Mouse (Mus musculus): Measurements from ENCODE around the gene Aifm2. TPM values are rescaled to one million over a fixed set of nuclear protein-coding genes. Genes with fewer than 3 reads are reported as not detected.

Aifm2 gene
- polyA plus RNA-seq, 1 experiment from 2014 or later, result 11.8 TPM

DNA sequence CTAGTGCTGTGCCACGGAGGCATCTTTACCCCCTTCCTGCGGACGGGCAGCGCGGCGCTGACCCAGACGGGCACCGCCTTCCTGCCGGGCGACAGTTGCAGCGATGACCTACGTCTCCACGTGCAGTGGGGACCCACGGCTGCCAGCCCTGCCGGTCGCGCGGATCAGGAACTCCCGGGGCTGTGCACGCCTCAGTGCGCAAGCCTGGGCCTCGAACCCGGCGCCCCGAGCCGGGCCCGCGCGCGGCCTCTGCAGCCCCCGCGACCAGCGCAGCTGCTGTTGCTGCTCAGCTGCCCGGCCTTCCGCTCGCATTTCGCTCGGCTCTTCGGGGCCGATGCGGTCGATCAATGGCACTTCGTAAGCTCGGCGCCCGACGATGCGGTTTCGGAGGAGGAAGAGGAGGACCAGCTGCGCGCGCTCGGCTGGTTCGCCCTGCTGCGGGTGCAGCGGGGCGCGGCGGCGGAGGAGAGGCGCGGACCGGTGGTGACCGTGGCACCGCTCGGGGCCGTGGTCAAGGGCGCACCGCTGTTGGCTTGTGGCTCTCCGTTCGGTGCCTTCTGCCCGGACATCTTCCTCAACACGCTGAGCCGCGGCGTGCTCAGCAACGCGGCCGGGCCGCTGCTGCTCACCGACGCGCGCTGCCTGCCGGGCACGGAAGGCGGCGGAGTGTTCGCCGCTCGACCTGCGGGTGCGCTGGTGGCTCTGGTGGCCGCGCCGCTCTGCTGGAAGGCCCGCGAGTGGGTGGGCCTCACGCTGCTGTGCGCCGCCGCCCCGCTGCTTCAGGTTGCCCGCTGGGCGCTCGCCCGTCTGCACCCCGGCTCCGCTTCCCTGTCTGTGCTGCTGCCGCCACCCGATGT is 19.1 kb upstream of the Aifm2 start:
- peak; percentile 47 for DNase-seq (ENCODE audit: low spot score)
- Histone ChIP-seq H3K27ac (replicated peaks) (peak overlapping the region; percentile 75), H3K4me3 (peak overlapping the region; percentile 99)

DNA sequence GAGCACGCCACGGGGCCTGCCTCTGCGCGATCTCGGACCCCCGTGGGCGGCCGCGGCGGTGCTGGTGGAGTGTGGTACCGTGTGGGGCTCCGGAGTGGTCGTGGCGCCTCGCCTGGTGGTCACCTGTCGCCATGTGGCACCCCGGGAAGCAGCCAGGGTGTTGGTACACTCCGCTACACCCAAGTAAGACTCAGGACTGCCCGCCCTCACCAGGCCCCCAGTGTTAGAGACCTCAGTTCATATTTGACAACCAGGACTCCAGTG is 18.6 kb upstream of the Aifm2 start:
- DNase-seq (ENCODE audit: low spot score), result no peak
- H3K27ac ChIP-seq (replicated peaks), result peak overlapping the region; percentile 75
- H3K36me3 ChIP-seq (replicated peaks), result peaks cover 56% of the 10 kb centered on the region

More for the DNA sequence above, 19.1 kb upstream of the Aifm2 start:
- H3K4me1 ChIP-seq, result peaks cover 24% of the 10 kb centered on the region
- H3K27me3 ChIP-seq (replicated peaks; ENCODE audit: low read depth, poor library complexity, severe bottlenecking), result no peaks in the 10 kb centered on the region
- H3K9me3 ChIP-seq, result no peaks in the 10 kb centered on the region
- under 1% methylated on average over 111 of the region's 111 CpGs for WGBS
- H3K36me3 ChIP-seq (replicated peaks), result peaks cover 56% of the 10 kb centered on the region

DNA sequence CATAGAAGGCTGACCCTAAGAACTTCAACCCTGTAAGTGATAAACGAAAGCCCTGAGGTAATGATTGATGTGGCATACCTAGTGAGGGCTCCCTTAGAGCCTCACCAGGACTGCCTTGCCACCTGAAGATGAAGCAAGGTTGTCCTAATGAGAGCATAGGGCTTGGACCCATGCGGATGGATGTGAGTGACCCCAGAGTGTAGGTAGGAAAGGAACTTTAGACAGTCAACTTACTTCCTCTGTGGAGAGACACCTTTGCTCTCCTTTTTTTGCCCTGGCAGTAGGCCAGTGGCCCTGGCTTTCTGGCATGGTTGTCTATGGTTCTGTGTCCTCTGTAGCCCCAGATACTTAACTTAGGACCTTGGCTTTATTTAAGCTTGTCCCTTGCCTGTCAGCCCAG is 18.0 kb upstream of the Aifm2 start:
- H3K4me3 ChIP-seq, result peak overlapping the region; percentile 99

More for the DNA sequence above, 18.6 kb upstream of the Aifm2 start:
- peaks cover 24% of the 10 kb centered on the region for H3K4me1 ChIP-seq
- peak overlapping the region; percentile 99 for H3K4me3 ChIP-seq
- no peaks in the 10 kb centered on the region for H3K27me3 ChIP-seq (replicated peaks; ENCODE audit: low read depth, poor library complexity, severe bottlenecking)
- WGBS, result 8% methylated on average over 19 of the region's 19 CpGs
- no peaks in the 10 kb centered on the region for H3K9me3 ChIP-seq

DNA sequence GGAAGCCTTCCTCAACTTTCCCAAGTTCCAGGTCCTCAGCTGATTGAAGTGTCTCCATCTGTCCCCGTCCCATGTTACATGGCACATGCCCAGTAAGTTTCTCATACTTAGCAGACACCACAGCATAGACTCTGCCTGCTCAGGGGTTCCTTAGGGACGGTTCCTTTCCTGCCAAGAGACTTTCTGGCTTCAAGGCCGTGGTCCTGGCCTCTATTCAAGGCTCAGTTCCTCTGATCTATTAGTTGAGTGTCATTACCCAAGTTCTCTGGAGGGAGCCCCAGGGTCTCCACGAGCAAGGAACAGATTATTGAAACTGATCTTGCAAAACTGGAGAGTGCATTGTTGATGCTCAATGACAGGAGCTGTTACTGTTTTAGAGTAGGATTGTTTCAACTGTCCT is 10.4 kb upstream of the Aifm2 start:
- WGBS, result 82% methylated on average over 4 of the region's 4 CpGs
- Histone ChIP-seq H3K27ac (replicated peaks) (no peak overlapping the region), H3K36me3 (replicated peaks) (peaks cover 40% of the 10 kb centered on the region), H3K9me3 (no peaks in the 10 kb centered on the region), H3K27me3 (replicated peaks; ENCODE audit: low read depth, poor library complexity, severe bottlenecking) (no peaks in the 10 kb centered on the region), H3K4me3 (no peak overlapping the region), H3K4me1 (no peaks in the 10 kb centered on the region)
- DNase-seq (ENCODE audit: low spot score), result no peak

More for the DNA sequence above, 18.0 kb upstream of the Aifm2 start:
- Histone ChIP-seq H3K27ac (replicated peaks) (no peak overlapping the region), H3K27me3 (replicated peaks; ENCODE audit: low read depth, poor library complexity, severe bottlenecking) (no peaks in the 10 kb centered on the region), H3K36me3 (replicated peaks) (peaks cover 56% of the 10 kb centered on the region), H3K4me1 (peaks cover 24% of the 10 kb centered on the region), H3K9me3 (no peaks in the 10 kb centered on the region)
- DNase-seq (ENCODE audit: low spot score), result no peak
- WGBS, result 90% methylated on average over 2 of the region's 2 CpGs

DNA sequence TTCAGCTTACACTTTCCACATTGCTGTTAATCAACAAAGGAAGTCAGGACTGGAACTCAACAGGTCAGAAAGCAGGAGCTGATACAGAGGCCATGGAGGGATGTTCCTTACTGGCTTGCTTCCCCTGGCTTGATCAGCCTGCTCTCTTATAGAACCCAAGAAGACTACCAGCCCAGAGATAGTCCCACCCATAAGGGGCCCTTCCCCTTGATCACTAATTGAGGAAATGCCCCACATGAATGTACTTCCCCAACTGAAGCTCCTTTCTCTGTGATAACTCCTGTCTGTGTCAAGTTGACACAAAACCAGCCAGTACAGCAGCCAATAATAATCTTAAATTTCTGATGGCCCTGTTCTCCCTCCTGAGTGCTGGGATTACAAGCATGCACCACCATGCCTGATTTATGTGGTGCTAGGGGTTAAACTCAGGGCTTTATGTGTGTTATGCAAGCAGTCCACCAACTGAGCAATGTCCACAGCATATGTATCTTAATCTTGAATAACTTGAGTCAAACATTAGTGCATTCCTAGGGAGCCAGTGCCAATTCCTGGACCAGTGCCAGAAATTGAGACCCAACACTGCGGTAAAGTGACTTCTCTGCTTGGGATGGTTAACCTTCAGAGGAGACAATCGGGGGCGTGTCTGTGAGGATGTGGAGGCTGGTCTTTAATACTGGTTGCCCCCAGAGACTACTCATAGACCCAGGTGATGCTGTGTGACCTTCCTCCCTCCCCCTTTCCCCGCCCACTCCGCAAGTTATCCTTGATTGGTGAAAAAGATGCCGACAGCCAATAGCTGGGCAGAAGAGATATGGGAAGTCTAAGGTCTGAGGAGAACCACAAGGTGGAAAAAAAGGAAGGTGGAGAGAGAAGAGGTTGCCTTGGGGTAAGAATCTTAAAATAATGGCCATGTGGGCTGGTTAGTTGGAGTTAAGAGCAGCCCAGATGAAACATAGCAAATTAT is 8.4 kb upstream of the Aifm2 start:
- no peaks in the 10 kb centered on the region for H3K9me3 ChIP-seq
- DNase-seq (ENCODE audit: low spot score), result no peak
- H3K4me3 ChIP-seq, result no peak overlapping the region
- 80% methylated on average over 6 of the region's 6 CpGs for WGBS
- no peak overlapping the region for H3K27ac ChIP-seq (replicated peaks)
- no peaks in the 10 kb centered on the region for H3K27me3 ChIP-seq (replicated peaks; ENCODE audit: low read depth, poor library complexity, severe bottlenecking)
- H3K36me3 ChIP-seq (replicated peaks), result peaks cover 31% of the 10 kb centered on the region
- H3K4me1 ChIP-seq, result no peaks in the 10 kb centered on the region

DNA sequence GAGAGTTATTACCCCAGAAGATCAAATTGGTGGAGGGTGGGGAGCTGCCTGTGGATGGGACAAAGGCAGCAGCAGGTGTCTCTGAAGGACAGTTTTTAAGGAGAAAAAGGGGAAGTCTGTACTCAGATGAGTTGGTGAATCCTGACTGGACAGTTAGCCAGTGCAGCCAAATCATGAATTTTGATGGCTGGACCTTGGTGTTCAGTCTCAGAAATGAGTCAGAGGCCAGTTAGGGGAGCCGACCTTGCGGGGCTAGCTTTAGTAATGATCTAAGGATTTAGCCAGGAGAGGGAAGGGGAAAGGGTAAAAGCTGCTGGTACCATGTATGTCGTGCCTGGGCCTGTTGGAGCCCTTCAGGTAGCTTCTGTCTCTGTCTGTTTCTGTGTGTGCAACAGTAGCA is 1.5 kb upstream of the Aifm2 start:
- WGBS, result 74% methylated on average over 3 of the region's 3 CpGs
- no peak overlapping the region for H3K4me3 ChIP-seq
- H3K9me3 ChIP-seq, result no peaks in the 10 kb centered on the region
- H3K27ac ChIP-seq (replicated peaks), result no peak overlapping the region
- H3K4me1 ChIP-seq, result peaks cover 18% of the 10 kb centered on the region
- H3K36me3 ChIP-seq (replicated peaks), result no peaks in the 10 kb centered on the region
- DNase-seq (ENCODE audit: low spot score), result no peak
- H3K27me3 ChIP-seq (replicated peaks; ENCODE audit: low read depth, poor library complexity, severe bottlenecking), result peaks cover 37% of the 10 kb centered on the region

DNA sequence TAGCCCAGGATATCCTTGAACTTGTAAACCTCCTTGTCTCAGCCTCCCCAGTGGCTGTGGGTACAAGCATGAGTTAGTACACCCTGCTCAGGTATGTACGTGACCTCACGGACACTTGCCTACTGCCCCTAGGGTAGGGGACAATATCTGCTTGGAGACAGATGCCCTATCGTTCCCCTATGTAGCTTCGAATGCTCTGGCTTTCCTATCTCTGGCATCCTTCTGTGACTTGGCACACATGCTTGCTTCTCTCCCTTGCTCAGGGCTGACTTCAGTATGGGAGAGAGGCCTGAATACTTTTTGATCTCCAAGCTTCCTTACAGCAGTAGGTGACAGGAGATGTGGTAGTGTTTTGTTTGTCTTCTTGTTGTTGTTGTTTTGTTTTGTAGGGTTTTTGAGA is 917 bp upstream of the Aifm2 start:
- DNase-seq (ENCODE audit: low spot score), result no peak
- H3K4me1 ChIP-seq, result peaks cover 18% of the 10 kb centered on the region
- no peaks in the 10 kb centered on the region for H3K9me3 ChIP-seq
- no peaks in the 10 kb centered on the region for H3K36me3 ChIP-seq (replicated peaks)
- 92% methylated on average over 4 of the region's 4 CpGs for WGBS
- H3K4me3 ChIP-seq, result no peak overlapping the region
- H3K27me3 ChIP-seq (replicated peaks; ENCODE audit: low read depth, poor library complexity, severe bottlenecking), result peaks cover 37% of the 10 kb centered on the region
- H3K27ac ChIP-seq (replicated peaks), result no peak overlapping the region

DNA sequence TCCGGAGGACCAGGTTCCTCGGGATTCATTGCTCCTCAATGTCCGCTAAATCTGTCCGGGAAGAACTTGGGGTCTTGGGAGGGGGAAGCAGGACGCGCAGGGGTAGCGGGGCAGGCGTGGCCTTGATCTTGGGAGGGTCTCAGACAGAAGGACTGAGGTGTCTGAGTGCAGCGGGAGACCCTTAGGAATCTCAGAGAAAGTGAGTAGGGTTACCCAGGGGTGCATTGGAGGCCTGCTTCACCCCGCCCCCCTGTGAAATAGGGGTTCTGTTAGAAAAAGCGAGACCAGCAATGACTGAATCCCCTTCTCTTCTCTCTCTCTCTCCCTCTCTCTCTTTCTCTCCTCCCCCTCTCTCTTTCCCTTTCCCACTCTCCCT is 387 bp downstream of the Aifm2 start:
- H3K27ac ChIP-seq (replicated peaks), result peak overlapping the region; percentile 57
- WGBS, result 4% methylated on average over 11 of the region's 11 CpGs
- peak overlapping the region; percentile 75 for H3K4me3 ChIP-seq
- no peaks in the 10 kb centered on the region for H3K9me3 ChIP-seq
- peaks cover 18% of the 10 kb centered on the region for H3K4me1 ChIP-seq
- peaks cover 37% of the 10 kb centered on the region for H3K27me3 ChIP-seq (replicated peaks; ENCODE audit: low read depth, poor library complexity, severe bottlenecking)
- no peak for DNase-seq (ENCODE audit: low spot score)
- H3K36me3 ChIP-seq (replicated peaks), result no peaks in the 10 kb centered on the region

DNA sequence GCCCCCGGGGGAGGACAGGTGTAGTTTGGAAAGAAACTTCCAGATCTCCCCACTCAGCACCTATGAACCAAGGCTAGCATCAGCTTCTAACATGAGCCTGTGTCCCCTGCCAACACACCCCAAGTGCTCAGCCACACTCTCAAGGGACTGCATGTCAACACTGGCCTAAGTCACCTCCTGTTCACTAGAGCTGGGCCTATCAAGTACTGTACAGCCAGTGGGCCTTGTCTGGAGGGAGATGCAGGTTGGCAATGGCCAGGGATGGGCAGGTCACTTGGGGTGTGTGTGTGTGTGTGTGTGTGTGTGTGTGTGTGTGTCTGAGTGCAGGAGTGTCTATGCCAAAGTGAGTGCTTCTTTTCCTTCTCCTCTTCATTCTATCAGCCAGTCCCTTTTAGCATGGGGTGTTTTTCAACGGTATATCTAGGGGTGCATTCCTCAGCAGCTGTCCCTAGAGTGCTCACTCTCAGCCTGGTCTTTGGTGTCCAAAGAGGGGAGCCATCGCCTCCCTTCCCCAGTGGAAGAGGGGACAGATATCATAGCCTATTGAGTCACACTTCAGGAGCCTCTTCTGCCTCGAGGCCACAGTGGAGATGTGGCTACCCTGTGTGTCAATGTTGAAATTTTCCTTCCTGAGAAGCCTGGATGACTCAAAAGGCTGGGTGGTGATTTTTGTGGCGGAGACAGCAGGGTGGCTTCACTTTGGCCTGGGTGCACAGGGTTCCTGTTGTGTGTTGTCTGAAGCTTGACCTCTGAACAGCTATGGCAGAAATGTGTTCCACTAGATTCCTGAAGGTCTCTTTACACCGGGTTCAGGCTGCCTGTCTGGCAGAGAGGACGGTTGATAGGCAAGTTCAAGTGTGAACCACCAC is 1.2 kb downstream of the Aifm2 start:
- Histone ChIP-seq H3K27me3 (replicated peaks; ENCODE audit: low read depth, poor library complexity, severe bottlenecking) (peaks cover 37% of the 10 kb centered on the region), H3K36me3 (replicated peaks) (no peaks in the 10 kb centered on the region), H3K4me3 (peak overlapping the region; percentile 75; the same call in 1 of the 2 replicates), H3K4me1 (peaks cover 18% of the 10 kb centered on the region), H3K9me3 (no peaks in the 10 kb centered on the region), H3K27ac (replicated peaks) (no peak overlapping the region)
- no peak for DNase-seq (ENCODE audit: low spot score)
- WGBS, result 74% methylated on average over 7 of the region's 7 CpGs

DNA sequence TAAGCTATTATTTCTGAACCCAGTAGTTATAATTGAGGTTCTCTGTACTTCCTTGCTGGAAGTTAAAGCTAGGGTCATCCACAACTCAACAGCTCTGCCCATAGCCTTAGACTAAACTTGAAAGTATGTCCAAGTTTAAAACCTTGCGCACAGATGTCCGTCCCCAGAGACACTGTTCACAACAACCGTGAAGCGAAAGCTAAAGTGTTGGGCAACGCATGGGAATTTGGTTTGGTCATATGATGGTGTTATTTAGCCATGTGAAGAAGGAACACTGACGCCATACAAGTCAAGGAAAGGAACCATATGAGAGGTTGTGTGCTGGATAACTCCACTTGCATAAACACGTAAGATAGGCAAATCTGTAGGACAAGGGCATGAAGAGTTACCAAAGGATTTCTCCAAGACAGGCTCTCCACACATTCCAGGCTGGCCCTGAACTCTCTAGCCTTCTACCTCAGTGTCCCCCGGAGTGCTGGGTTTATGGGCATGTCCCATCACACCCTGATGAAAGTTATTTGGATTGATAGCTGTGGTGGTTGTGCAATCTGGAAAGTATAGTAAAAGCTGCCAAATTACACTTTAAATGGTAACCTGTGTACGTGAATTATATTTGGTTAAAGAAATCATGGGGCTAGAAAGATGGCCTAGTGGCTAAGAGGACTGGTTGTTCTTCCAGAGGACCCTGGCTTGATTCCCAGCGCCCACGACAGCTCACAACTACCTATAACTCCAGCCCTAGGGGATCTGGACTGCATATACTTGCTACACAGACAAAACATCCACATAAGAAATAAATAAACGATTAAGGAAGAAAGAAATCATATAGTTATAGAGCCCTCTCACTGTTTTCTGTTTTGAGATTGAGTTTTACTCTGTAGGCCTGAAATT is 2.6 kb downstream of the Aifm2 start:
- DNase-seq (ENCODE audit: low spot score), result no peak
- H3K4me3 ChIP-seq, result no peak overlapping the region
- no peaks in the 10 kb centered on the region for H3K9me3 ChIP-seq
- H3K27me3 ChIP-seq (replicated peaks; ENCODE audit: low read depth, poor library complexity, severe bottlenecking), result peaks cover 37% of the 10 kb centered on the region
- no peaks in the 10 kb centered on the region for H3K36me3 ChIP-seq (replicated peaks)
- no peak overlapping the region for H3K27ac ChIP-seq (replicated peaks)
- 90% methylated on average over 12 of the region's 12 CpGs for WGBS
- peaks cover 18% of the 10 kb centered on the region for H3K4me1 ChIP-seq

DNA sequence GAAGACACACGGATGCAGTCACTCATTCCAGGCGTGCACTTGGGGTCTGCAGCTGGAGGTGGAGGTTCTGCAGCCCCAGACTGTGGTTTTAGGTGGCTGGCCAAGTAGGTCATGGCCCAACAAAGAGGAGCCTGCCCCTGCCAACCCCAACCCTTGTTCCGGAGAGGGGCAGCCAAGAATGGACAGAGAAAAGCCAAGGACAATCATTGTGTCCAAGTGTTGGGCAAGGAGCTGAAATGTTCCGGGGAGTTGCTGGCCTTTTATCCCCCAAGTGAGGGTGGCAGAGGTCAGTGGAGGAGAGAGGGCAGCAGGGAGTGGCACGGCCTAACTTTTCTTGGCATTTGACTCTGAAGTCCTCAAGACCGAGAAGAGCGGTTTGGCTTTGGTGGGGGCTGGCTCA is 5.3 kb downstream of the Aifm2 start:
- WGBS, result 88% methylated on average over 7 of the region's 7 CpGs
- DNase-seq (ENCODE audit: low spot score), result no peak
- H3K4me3 ChIP-seq, result no peak overlapping the region
- peaks cover 15% of the 10 kb centered on the region for H3K27me3 ChIP-seq (replicated peaks; ENCODE audit: low read depth, poor library complexity, severe bottlenecking)
- peaks cover 9% of the 10 kb centered on the region for H3K4me1 ChIP-seq
- no peaks in the 10 kb centered on the region for H3K36me3 ChIP-seq (replicated peaks)
- H3K9me3 ChIP-seq, result no peaks in the 10 kb centered on the region
- H3K27ac ChIP-seq (replicated peaks), result no peak overlapping the region
